Mouse (Mus musculus): ENCODE measurements at regions not wholly inside any gene's neighbourhood (a gene's known extent, or its start where the extent isn't known, plus 50 kb on each side); places are given as distances from the start of the nearest gene placed in this dataset.

GRCm38 (mm10) chr2:11965374-11965773 lies 187.7 kb downstream of the Ankrd16 start:
- TF ChIP-seq CTCF (IDR thresholded peaks at IDR 0.05; ENCODE audit: low read depth, low read length) (no peak), POLR2AphosphoS5 (IDR thresholded peaks at IDR 0.05; ENCODE audit: insufficient replicate concordance, low read depth, low read length) (no peak)

Measured in G1E (cell line).